Mouse (Mus musculus) forebrain, embryonic 13.5 days (tissue): Measurements from ENCODE around the gene Ran. TPM values are rescaled to one million over a fixed set of nuclear protein-coding genes. Genes with fewer than 3 reads are reported as not detected.

ENCODE experiments used
- ATAC-seq: fragments of 200-750 bp; cut with Nextera tagmentation; 2 replicates; pipeline ENCODE4 v1.8.0; 2017
- H3K27ac ChIP-seq: fragments of 300-500 bp; sonication (generic); 2 replicates; pipeline ENCODE4 v1.5.1; 2015; ENCODE audit warnings: inconsistent platforms, mild to moderate bottlenecking, moderate library complexity
- H3K27me3 ChIP-seq: fragments of 300-500 bp; sonication (generic); 2 replicates; pipeline ENCODE4 v1.6.1; 2015; ENCODE audit warnings: mild to moderate bottlenecking, inconsistent platforms
- H3K36me3 ChIP-seq: fragments of 300-500 bp; sonication (generic); 2 replicates; pipeline ENCODE4 v1.6.1; 2015; ENCODE audit warnings: mild to moderate bottlenecking, inconsistent platforms; ENCODE audit not compliant: poor library complexity, severe bottlenecking
- H3K4me1 ChIP-seq: fragments of 300-500 bp; sonication (generic); 2 replicates; pipeline ENCODE4 v1.6.1; 2015; ENCODE audit warnings: inconsistent platforms
- H3K4me2 ChIP-seq: fragments of 300-500 bp; sonication (generic); 2 replicates; pipeline ENCODE4 v1.6.1; 2015; ENCODE audit warnings: inconsistent platforms, mild to moderate bottlenecking, moderate library complexity
- H3K4me3 ChIP-seq: fragments of 300-500 bp; sonication (generic); 2 replicates; pipeline ENCODE4 v1.5.1; 2015; ENCODE audit warnings: mild to moderate bottlenecking, inconsistent platforms
- H3K9ac ChIP-seq: fragments of 300-500 bp; sonication (generic); 2 replicates; pipeline ENCODE4 v1.6.1; 2015; ENCODE audit warnings: mild to moderate bottlenecking, inconsistent platforms
- H3K9me3 ChIP-seq: fragments of 300-500 bp; sonication (generic); replicated peaks from 2 replicates; pipeline ENCODE4 v1.6.1; 2016; ENCODE audit warnings: inconsistent platforms
- WGBS: fragments of 180-500 bp; shearing (Covaris S2); methylation state at CpG from one replicate; pipeline ENCODE4 v1.1.7; 2015; 5-methylcytosine and 5-hydroxymethylcytosine counted together
- polyA plus RNA-seq: library from polyadenylated mRNA; unstranded; fragments of >200 nt; fragmentation: Nextera tagmentation; extraction: Ambion mirVana; gene quantifications from 2 replicates; pipeline ENCODE4 v1.2.1, GENCODE M21; 2015

The Ran gene
- polyA plus RNA-seq, 1 experiment from 2014 or later: 789 TPM

GRCm38 (mm10) chr5:129051910-129052309, 32.0 kb downstream of the Ran start:
- WGBS: 89% methylated on average over 3 of the region's 3 CpGs

DNA sequence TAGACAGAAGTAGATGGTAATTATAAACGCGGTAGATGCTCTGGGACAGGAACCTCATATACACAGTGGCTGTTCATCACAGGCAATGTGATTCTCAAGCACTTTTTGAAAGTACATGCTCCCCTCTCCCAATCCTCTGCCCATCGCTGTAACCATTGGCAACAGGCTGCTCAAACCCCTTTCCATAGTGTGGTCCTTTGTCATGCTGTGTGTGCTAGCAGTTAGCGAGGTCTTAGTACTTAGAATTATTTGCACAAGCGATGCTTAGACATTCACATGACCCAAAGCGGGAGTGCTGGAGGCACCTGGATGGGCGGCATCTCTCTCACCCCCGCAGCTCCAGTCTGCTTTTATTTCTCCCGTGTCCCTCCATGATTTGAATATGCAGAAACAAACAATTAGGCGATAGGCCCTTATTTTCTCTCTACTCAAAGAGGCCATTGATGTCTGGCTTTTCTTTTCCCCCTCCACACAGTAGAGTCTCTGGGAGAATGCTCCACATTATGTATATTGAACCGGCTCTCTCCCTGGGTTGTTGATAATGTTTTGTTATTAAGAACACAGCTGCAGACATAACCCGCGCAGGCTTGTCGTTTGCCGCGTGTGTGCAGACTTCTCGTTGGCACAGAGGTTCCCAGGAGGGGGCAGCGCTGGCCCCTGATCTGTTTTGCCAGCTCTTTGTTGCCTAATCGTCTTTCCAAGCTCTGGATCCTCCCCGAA, 32.9 kb downstream of the Ran start:
- H3K9me3 ChIP-seq: no peaks in the 10 kb centered on the region
- peak; percentile 90 for ATAC-seq
- H3K4me1 ChIP-seq: peaks cover 29% of the 10 kb centered on the region
- peak overlapping the region; percentile 90 for H3K27ac ChIP-seq
- peak overlapping the region; percentile 58; the same call in 1 of the 2 replicates for H3K9ac ChIP-seq
- WGBS: 3% methylated on average over 20 of the region's 20 CpGs
- no peak overlapping the region for H3K4me3 ChIP-seq
- H3K36me3 ChIP-seq: no peaks in the 10 kb centered on the region
- no peaks in the 10 kb centered on the region for H3K27me3 ChIP-seq
- H3K4me2 ChIP-seq: peak overlapping the region; percentile 51

More at GRCm38 (mm10) chr5:129051910-129052309, 32.0 kb downstream of the Ran start:
- no peaks in the 10 kb centered on the region for H3K36me3 ChIP-seq
- peaks cover 35% of the 10 kb centered on the region for H3K4me1 ChIP-seq
- no peak overlapping the region for H3K4me2 ChIP-seq
- H3K27ac ChIP-seq: peak overlapping the region; percentile 57
- H3K4me3 ChIP-seq: no peak overlapping the region
- no peak overlapping the region for H3K9ac ChIP-seq
- no peaks in the 10 kb centered on the region for H3K9me3 ChIP-seq
- H3K27me3 ChIP-seq: no peaks in the 10 kb centered on the region
- ATAC-seq: no peak

- no peak for ATAC-seq
- no peak overlapping the region for H3K27ac ChIP-seq
- WGBS: 91% methylated on average over 9 of the region's 9 CpGs
- no peak overlapping the region for H3K9ac ChIP-seq
- no peak overlapping the region for H3K4me2 ChIP-seq
- H3K4me3 ChIP-seq: no peak overlapping the region
- peaks cover 14% of the 10 kb centered on the region for H3K4me1 ChIP-seq
- H3K36me3 ChIP-seq: no peaks in the 10 kb centered on the region
- no peaks in the 10 kb centered on the region for H3K27me3 ChIP-seq
- no peaks in the 10 kb centered on the region for H3K9me3 ChIP-seq
Observed at GRCm38 (mm10) chr5:129054675-129055284, 34.9 kb downstream of the Ran start.

DNA sequence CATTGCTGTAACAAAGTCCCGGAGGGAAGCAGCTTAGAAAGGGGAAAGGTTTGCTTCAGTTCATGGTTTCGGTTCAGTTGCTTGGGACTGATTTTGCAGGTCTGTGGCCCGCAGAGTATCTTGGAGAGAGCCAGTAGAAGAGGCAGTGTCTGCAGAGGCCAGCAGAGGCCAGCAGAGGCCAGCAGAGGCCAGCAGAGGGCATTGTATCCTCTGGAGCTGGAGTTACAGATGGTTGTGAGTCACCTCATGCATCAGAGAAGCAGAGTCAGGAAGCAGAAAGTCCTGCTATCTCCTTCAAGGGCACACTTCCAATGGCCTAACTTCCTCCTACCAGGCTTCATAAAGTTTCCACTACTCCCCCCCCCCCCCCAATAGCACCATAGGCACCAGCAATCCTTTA, 39.2 kb downstream of the Ran start:
- Histone ChIP-seq H3K27me3 (peaks cover 12% of the 10 kb centered on the region), H3K4me2 (no peak overlapping the region), H3K9me3 (no peaks in the 10 kb centered on the region), H3K4me3 (no peak overlapping the region), H3K4me1 (peaks cover 11% of the 10 kb centered on the region), H3K9ac (no peak overlapping the region), H3K27ac (no peak overlapping the region), H3K36me3 (no peaks in the 10 kb centered on the region)
- WGBS: 82% methylated on average over 3 of the region's 3 CpGs
- no peak for ATAC-seq

GRCm38 (mm10) chr5:129061579-129061978, 41.7 kb downstream of the Ran start:
- Histone ChIP-seq H3K36me3 (no peaks in the 10 kb centered on the region), H3K4me2 (no peak overlapping the region), H3K9me3 (no peaks in the 10 kb centered on the region), H3K9ac (no peak overlapping the region), H3K27me3 (peaks cover 12% of the 10 kb centered on the region), H3K4me1 (peaks cover 11% of the 10 kb centered on the region), H3K4me3 (no peak overlapping the region), H3K27ac (no peak overlapping the region)
- peak; percentile 51; the same call in 1 of the 2 replicates for ATAC-seq
- WGBS: 19% methylated on average over 13 of the region's 13 CpGs

- peaks cover 11% of the 10 kb centered on the region for H3K4me1 ChIP-seq
- peaks cover 12% of the 10 kb centered on the region for H3K27me3 ChIP-seq
- H3K27ac ChIP-seq: no peak overlapping the region
- H3K9ac ChIP-seq: no peak overlapping the region
- 13% methylated on average over 21 of the region's 21 CpGs for WGBS
- H3K36me3 ChIP-seq: no peaks in the 10 kb centered on the region
- H3K4me3 ChIP-seq: peak overlapping the region; percentile 23
- H3K4me2 ChIP-seq: peak overlapping the region; percentile 58
- ATAC-seq: peak; percentile 72
- no peaks in the 10 kb centered on the region for H3K9me3 ChIP-seq
Observed at GRCm38 (mm10) chr5:129063037-129063791, 43.3 kb downstream of the Ran start.

DNA sequence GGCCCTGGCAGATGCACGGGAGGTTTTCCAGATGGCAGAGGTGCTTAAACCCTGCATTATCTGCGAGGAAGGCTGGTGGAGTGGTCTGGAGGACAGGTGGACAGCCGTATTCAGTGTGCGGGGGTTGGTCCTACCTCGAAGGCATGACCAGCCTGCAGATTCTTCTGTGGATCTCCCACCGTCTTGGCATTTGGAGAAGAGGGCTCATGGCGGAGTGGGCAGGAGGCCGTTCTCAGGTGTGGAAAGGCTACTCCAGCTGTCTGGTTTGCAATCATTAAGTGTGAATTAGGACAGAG, 43.9 kb downstream of the Ran start:
- H3K4me2 ChIP-seq: peak overlapping the region; percentile 58
- H3K27me3 ChIP-seq: peaks cover 12% of the 10 kb centered on the region
- ATAC-seq: peak; percentile 31; the same call in 1 of the 2 replicates
- H3K9ac ChIP-seq: no peak overlapping the region
- H3K4me1 ChIP-seq: peaks cover 11% of the 10 kb centered on the region
- H3K4me3 ChIP-seq: peak overlapping the region; percentile 23
- H3K27ac ChIP-seq: no peak overlapping the region
- H3K9me3 ChIP-seq: no peaks in the 10 kb centered on the region
- WGBS: 51% methylated on average over 8 of the region's 8 CpGs
- no peaks in the 10 kb centered on the region for H3K36me3 ChIP-seq

DNA sequence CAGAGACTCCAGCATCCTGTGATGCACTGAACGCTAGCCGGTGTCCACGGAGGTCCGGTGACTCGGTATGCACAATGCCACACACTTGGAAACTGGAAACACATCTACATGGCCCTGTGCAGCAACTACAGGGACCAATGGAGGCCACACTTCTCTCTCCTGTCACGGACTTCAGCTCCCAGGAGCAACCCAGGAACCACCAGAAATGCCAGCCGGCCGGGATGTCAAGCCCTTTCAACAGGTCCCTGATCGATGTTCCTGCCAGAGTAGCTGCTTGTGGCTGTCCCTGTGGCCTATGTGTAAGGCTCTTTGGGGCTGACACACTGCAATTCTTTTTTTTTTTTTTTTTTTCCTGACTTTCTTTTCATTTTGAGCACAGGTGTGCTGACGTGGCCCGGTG, 44.3 kb downstream of the Ran start:
- Histone ChIP-seq H3K9ac (no peak overlapping the region), H3K27me3 (peaks cover 12% of the 10 kb centered on the region), H3K4me2 (no peak overlapping the region), H3K4me1 (peaks cover 11% of the 10 kb centered on the region), H3K36me3 (no peaks in the 10 kb centered on the region), H3K9me3 (no peaks in the 10 kb centered on the region), H3K27ac (no peak overlapping the region), H3K4me3 (no peak overlapping the region)
- 85% methylated on average over 11 of the region's 11 CpGs for WGBS
- ATAC-seq: no peak

GRCm38 (mm10) chr5:129065301-129065700, 45.4 kb downstream of the Ran start:
- no peaks in the 10 kb centered on the region for H3K36me3 ChIP-seq
- H3K27me3 ChIP-seq: peaks cover 12% of the 10 kb centered on the region
- 81% methylated on average over 12 of the region's 12 CpGs for WGBS
- H3K9me3 ChIP-seq: no peaks in the 10 kb centered on the region
- H3K4me2 ChIP-seq: no peak overlapping the region
- no peak overlapping the region for H3K9ac ChIP-seq
- no peak overlapping the region for H3K4me3 ChIP-seq
- H3K4me1 ChIP-seq: peaks cover 11% of the 10 kb centered on the region
- ATAC-seq: no peak
- H3K27ac ChIP-seq: no peak overlapping the region

DNA sequence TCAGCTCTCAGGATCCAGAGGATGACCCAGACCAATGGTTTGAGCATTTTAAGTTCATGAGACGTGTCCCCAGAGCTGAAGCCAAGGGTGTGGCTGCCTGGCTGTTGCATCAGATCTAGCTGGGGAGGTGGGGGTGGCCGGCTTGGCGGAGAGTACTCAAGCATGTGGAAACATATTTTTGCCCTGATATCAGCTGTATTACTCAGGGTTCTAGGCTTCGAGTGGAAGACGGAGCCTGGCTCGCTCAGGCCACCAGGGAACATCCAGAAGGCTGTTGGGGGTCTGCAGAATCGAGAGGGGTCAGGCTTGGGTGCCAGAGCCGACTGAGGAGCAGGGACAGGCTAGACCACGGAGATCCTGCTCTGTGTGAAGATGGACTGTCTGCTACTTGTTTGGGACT, 46.1 kb downstream of the Ran start:
- Histone ChIP-seq H3K27ac (no peak overlapping the region), H3K4me3 (no peak overlapping the region), H3K9me3 (no peaks in the 10 kb centered on the region), H3K9ac (no peak overlapping the region), H3K27me3 (peaks cover 5% of the 10 kb centered on the region), H3K4me1 (peaks cover 13% of the 10 kb centered on the region), H3K36me3 (no peaks in the 10 kb centered on the region), H3K4me2 (no peak overlapping the region)
- WGBS: 87% methylated on average over 9 of the region's 9 CpGs
- no peak for ATAC-seq

DNA sequence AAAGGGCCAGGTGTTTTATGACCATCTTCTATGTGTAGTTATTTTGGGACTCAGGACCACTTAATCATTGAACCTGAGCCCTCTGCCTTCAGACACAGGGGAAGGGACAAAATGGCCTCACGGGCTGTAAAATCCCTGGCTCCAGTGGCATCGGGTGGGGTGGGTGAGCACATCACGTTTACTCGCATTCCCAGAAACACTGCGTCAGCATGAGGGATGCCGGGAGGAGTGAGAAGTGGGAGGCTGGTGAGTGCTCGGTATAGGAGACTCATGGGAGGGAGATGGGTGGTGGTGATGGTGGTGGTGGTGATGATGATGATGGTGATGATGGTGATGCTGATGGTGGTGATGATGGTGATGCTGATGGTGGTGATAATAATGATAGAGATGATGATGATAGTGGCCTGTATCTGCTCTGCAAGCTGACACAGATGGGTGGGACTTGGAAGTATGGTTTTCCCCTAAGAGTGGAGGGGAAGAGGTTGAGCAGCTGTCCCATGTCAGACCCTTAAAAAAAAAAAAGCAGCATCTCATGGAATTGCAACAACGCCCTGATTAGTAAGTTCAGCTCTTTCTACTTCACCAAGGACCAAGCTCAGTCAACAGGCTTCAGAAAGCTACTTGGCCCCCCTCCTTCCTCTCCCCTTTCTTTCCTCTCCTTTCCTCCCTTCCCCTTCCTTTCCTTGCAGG, 46.8 kb downstream of the Ran start:
- H3K4me2 ChIP-seq: no peak overlapping the region
- no peak overlapping the region for H3K4me3 ChIP-seq
- H3K27ac ChIP-seq: no peak overlapping the region
- no peaks in the 10 kb centered on the region for H3K27me3 ChIP-seq
- H3K9me3 ChIP-seq: no peaks in the 10 kb centered on the region
- no peak overlapping the region for H3K9ac ChIP-seq
- ATAC-seq: no peak
- H3K36me3 ChIP-seq: no peaks in the 10 kb centered on the region
- 94% methylated on average over 8 of the region's 8 CpGs for WGBS
- peaks cover 20% of the 10 kb centered on the region for H3K4me1 ChIP-seq
